Mouse (Mus musculus): ENCODE results near the gene Arid1b. TPM values are rescaled to one million over a fixed set of nuclear protein-coding genes. Genes with fewer than 3 reads are reported as not detected.

The Arid1b gene
- polyA plus RNA-seq, 1 experiment, result 99.0 TPM

GRCm38 (mm10) chr17:4974736-4975135, 19.4 kb upstream of the Arid1b start:
- H3K4me1 ChIP-seq (replicated peaks; ENCODE audit: control insufficient read depth, insufficient read depth, low read length), result no peaks in the 10 kb centered on the region
- no peaks in the 10 kb centered on the region for H3K27me3 ChIP-seq (ENCODE audit: control insufficient read depth, insufficient read depth, low read length)
- no peak for DNase-seq
- no peaks in the 10 kb centered on the region for H3K36me3 ChIP-seq (ENCODE audit: control insufficient read depth, insufficient read depth, low read length)
- H3K4me3 ChIP-seq (ENCODE audit: control insufficient read depth, insufficient read depth, low read length), result no peak overlapping the region
- no peak overlapping the region for H3K27ac ChIP-seq (ENCODE audit: control insufficient read depth, insufficient read depth, low read length)
- WGBS, result 79% methylated on average over 11 of the region's 11 CpGs
- no peak for TF ChIP-seq CTCF (IDR thresholded peaks at IDR 0.05; ENCODE audit: borderline replicate concordance, control insufficient read depth, extremely low read depth, insufficient read depth, low read length, poor library complexity)
- TF ChIP-seq POLR2A (IDR thresholded peaks at IDR 0.05; ENCODE audit: control insufficient read depth, extremely low read depth, insufficient read depth, low read length, poor library complexity), result no peak

DNA sequence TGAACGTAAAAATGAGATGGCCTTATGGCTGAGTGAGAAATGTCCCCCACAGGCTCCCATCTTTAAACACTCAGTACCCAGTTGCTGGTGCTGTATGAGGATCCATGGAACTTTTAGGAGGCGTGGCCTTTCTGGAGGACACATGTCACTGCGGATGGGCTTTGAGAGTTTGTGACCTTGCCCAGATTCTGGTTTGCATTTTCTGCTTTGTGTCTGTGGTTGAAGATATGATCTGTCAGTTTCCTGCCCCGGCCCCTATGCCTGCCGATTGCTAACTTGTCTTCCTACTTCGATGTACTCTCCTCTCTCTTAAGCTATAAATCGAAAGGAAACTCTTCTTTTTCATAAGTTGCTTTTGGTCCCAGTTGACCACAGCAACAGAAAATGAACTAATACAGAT, 14.0 kb upstream of the Arid1b start:
- 18% methylated on average over 7 of the region's 7 CpGs for WGBS
- peak; percentile 24 for DNase-seq

DNA sequence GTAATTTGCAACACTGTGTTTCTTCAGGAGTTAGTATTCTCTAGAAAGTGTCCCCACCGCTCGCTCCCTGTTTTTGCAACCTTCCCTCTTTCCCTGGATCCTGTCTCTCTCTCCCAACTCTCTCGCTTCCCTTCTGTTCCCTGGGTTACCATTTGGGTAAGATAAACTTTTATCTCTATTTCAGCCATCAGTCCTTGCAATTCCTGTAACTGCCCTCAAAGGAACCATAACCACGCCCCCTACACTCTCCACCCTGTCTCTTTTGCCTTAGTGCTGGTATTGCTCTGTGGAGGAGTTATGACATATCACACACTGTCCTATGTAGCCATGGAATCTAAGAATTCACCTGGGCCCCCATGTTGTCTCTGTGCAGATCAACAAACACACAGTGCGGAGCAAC, 11.3 kb upstream of the Arid1b start:
- Histone ChIP-seq H3K4me3 (ENCODE audit: control insufficient read depth, insufficient read depth, low read length) (no peak overlapping the region), H3K4me1 (replicated peaks; ENCODE audit: control insufficient read depth, insufficient read depth, low read length) (peaks cover 4% of the 10 kb centered on the region), H3K27ac (ENCODE audit: control insufficient read depth, insufficient read depth, low read length) (no peak overlapping the region), H3K27me3 (ENCODE audit: control insufficient read depth, insufficient read depth, low read length) (no peaks in the 10 kb centered on the region), H3K36me3 (ENCODE audit: control insufficient read depth, insufficient read depth, low read length) (no peaks in the 10 kb centered on the region)
- no peak for TF ChIP-seq POLR2A (IDR thresholded peaks at IDR 0.05; ENCODE audit: control insufficient read depth, extremely low read depth, insufficient read depth, low read length, poor library complexity)
- no peak for TF ChIP-seq CTCF (IDR thresholded peaks at IDR 0.05; ENCODE audit: borderline replicate concordance, control insufficient read depth, extremely low read depth, insufficient read depth, low read length, poor library complexity)
- no peak for DNase-seq
- 96% methylated on average over 5 of the region's 5 CpGs for WGBS

More for the DNA sequence above, 14.0 kb upstream of the Arid1b start:
- Histone ChIP-seq H3K27ac (ENCODE audit: control insufficient read depth, insufficient read depth, low read length) (no peak overlapping the region), H3K4me1 (replicated peaks; ENCODE audit: control insufficient read depth, insufficient read depth, low read length) (peaks cover 4% of the 10 kb centered on the region), H3K4me3 (ENCODE audit: control insufficient read depth, insufficient read depth, low read length) (no peak overlapping the region), H3K27me3 (ENCODE audit: control insufficient read depth, insufficient read depth, low read length) (no peaks in the 10 kb centered on the region), H3K36me3 (ENCODE audit: control insufficient read depth, insufficient read depth, low read length) (no peaks in the 10 kb centered on the region)
- TF ChIP-seq POLR2A (IDR thresholded peaks at IDR 0.05; ENCODE audit: control insufficient read depth, extremely low read depth, insufficient read depth, low read length, poor library complexity), result no peak
- no peak for TF ChIP-seq CTCF (IDR thresholded peaks at IDR 0.05; ENCODE audit: borderline replicate concordance, control insufficient read depth, extremely low read depth, insufficient read depth, low read length, poor library complexity)

- WGBS, result 63% methylated on average over 7 of the region's 7 CpGs
These were observed 9.4 kb upstream of the Arid1b start for GRCm38 (mm10) chr17:4984691-4985090.

DNA sequence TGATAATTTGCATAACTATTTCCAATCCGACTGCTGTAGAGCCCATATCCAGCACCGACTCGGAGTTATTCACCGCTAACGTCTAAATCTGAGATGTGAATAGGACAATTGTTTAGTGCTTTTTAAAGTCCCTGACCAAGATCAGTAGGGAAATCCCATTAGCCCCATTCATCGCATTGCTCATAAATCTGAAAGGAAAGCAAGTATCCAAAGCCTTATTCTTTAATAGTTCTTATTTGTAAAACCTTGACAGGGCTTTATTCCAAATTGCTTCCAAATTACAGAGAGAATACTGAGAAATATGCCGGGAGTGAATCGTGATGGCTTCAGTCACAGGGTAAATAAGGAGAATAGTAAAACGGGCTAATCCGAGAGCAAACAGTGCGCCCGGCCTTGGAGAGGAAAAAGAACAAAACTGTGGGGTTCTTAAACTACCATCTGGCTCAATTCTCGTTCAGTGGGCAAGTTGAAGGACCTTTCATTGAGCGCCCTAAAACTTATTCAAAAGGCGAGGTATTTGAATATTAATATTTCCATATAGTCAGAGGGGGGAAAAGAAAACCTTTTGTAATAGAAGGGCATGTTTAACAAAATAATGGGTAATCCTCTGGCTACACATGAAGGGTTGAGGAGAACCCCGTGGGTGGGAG, 3.1 kb upstream of the Arid1b start:
- Histone ChIP-seq H3K27me3 (ENCODE audit: control insufficient read depth, insufficient read depth, low read length) (no peaks in the 10 kb centered on the region), H3K4me1 (replicated peaks; ENCODE audit: control insufficient read depth, insufficient read depth, low read length) (peaks cover 4% of the 10 kb centered on the region; the same call in 1 of the 2 replicates), H3K4me3 (ENCODE audit: control insufficient read depth, insufficient read depth, low read length) (no peak overlapping the region), H3K27ac (ENCODE audit: control insufficient read depth, insufficient read depth, low read length) (no peak overlapping the region), H3K36me3 (ENCODE audit: control insufficient read depth, insufficient read depth, low read length) (no peaks in the 10 kb centered on the region)
- no peak for DNase-seq
- WGBS, result 94% methylated on average over 16 of the region's 16 CpGs
- TF ChIP-seq CTCF (IDR thresholded peaks at IDR 0.05; ENCODE audit: borderline replicate concordance, control insufficient read depth, extremely low read depth, insufficient read depth, low read length, poor library complexity) (no peak), POLR2A (IDR thresholded peaks at IDR 0.05; ENCODE audit: control insufficient read depth, extremely low read depth, insufficient read depth, low read length, poor library complexity) (no peak)

More at GRCm38 (mm10) chr17:4984691-4985090, 9.4 kb upstream of the Arid1b start:
- Histone ChIP-seq H3K4me1 (replicated peaks; ENCODE audit: control insufficient read depth, insufficient read depth, low read length) (peaks cover 4% of the 10 kb centered on the region), H3K4me3 (ENCODE audit: control insufficient read depth, insufficient read depth, low read length) (no peak overlapping the region), H3K27ac (ENCODE audit: control insufficient read depth, insufficient read depth, low read length) (no peak overlapping the region), H3K27me3 (ENCODE audit: control insufficient read depth, insufficient read depth, low read length) (no peaks in the 10 kb centered on the region), H3K36me3 (ENCODE audit: control insufficient read depth, insufficient read depth, low read length) (no peaks in the 10 kb centered on the region)
- TF ChIP-seq POLR2A (IDR thresholded peaks at IDR 0.05; ENCODE audit: control insufficient read depth, extremely low read depth, insufficient read depth, low read length, poor library complexity) (no peak), CTCF (IDR thresholded peaks at IDR 0.05; ENCODE audit: borderline replicate concordance, control insufficient read depth, extremely low read depth, insufficient read depth, low read length, poor library complexity) (no peak)
- DNase-seq, result no peak

GRCm38 (mm10) chr17:4991600-4991999, 2.5 kb upstream of the Arid1b start:
- Histone ChIP-seq H3K36me3 (ENCODE audit: control insufficient read depth, insufficient read depth, low read length) (no peaks in the 10 kb centered on the region), H3K4me1 (replicated peaks; ENCODE audit: control insufficient read depth, insufficient read depth, low read length) (peaks cover 4% of the 10 kb centered on the region; the same call in 1 of the 2 replicates), H3K4me3 (ENCODE audit: control insufficient read depth, insufficient read depth, low read length) (no peak overlapping the region), H3K27ac (ENCODE audit: control insufficient read depth, insufficient read depth, low read length) (no peak overlapping the region), H3K27me3 (ENCODE audit: control insufficient read depth, insufficient read depth, low read length) (no peaks in the 10 kb centered on the region)
- DNase-seq, result no peak
- TF ChIP-seq POLR2A (IDR thresholded peaks at IDR 0.05; ENCODE audit: control insufficient read depth, extremely low read depth, insufficient read depth, low read length, poor library complexity) (no peak), CTCF (IDR thresholded peaks at IDR 0.05; ENCODE audit: borderline replicate concordance, control insufficient read depth, extremely low read depth, insufficient read depth, low read length, poor library complexity) (no peak)
- WGBS, result 90% methylated on average over 10 of the region's 10 CpGs
